Mouse (Mus musculus): ENCODE data around the gene Blzf1. TPM values are rescaled to one million over a fixed set of nuclear protein-coding genes. Genes with fewer than 3 reads are reported as not detected.

The Blzf1 gene
- polyA plus RNA-seq, 1 experiment = 11.4 TPM

- H3ac ChIP-seq (ENCODE audit: control insufficient read depth, insufficient read length) = no peak overlapping the region
- H3K4me2 ChIP-seq (ENCODE audit: low read depth) = no peak overlapping the region
- no peak for TF ChIP-seq E2F4 (IDR thresholded peaks at IDR 0.05; ENCODE audit: insufficient read depth)
- no peak for TF ChIP-seq SRF (IDR thresholded peaks at IDR 0.05; ENCODE audit: control insufficient read depth, insufficient read length, low read depth)
- no peak for TF ChIP-seq TCF3 (IDR thresholded peaks at IDR 0.05; ENCODE audit: insufficient read length, low read depth)
- no peak for TF ChIP-seq TCF12 (IDR thresholded peaks at IDR 0.05; ENCODE audit: insufficient read depth, poor library complexity, severe bottlenecking)
- no peak for TF ChIP-seq USF1 (IDR thresholded peaks at IDR 0.05; ENCODE audit: low read depth)
- TF ChIP-seq MYOD1 (IDR thresholded peaks at IDR 0.05; ENCODE audit: control insufficient read depth in 1 of 3, insufficient read length in 2 of 3, low read depth in 2 of 3) = no peak
- H3K36me3 ChIP-seq (ENCODE audit: control insufficient read depth, insufficient read depth) = no peaks in the 10 kb centered on the region
- H3K4me3 ChIP-seq = no peak overlapping the region
- no peaks in the 10 kb centered on the region for H3K79me2 ChIP-seq (ENCODE audit: control insufficient read depth, insufficient read depth)
- H3K27me3 ChIP-seq (ENCODE audit: control insufficient read depth, insufficient read depth, insufficient read length) = no peaks in the 10 kb centered on the region
Measured at GRCm38 (mm10) chr1:164327764-164328163, 20.5 kb upstream of the Blzf1 start.

DNA sequence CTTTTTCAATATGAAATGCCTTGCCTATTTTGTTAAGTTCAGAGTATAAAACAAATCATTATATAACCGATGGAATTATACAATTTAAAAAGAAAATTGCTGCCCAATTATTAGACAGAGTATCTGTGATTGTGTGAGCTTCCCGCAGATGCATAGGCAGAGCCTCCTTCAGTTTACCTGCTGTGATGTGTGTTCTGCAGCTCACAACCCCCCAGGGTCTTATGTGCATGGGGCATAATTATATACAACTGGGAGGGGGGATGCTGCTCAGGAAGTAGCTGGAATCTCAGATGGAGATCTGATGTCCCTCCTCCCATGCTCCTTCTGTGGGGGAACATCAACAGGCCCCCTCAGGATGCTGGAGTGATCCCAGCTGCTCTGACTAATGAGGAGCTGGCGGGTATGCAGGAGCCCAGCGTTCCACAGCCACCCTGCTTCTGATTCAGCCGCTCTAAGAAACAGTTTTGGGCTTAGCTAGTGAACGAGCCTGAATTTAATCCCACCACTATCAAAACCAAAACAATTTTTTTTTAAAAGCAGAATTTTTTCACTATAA lies 19.4 kb upstream of the Blzf1 start:
- TF ChIP-seq REST (IDR thresholded peaks at IDR 0.05; ENCODE audit: insufficient read depth, insufficient read length) = no peak
- TF ChIP-seq MAX (IDR thresholded peaks at IDR 0.05; ENCODE audit: low read depth) = no peak
- TF ChIP-seq MYOD1 (IDR thresholded peaks at IDR 0.05; ENCODE audit: control insufficient read depth in 1 of 3, insufficient read length in 2 of 3, low read depth in 2 of 3) = no peak
- TF ChIP-seq TCF3 (IDR thresholded peaks at IDR 0.05; ENCODE audit: insufficient read length, low read depth) = no peak
- no peak for TF ChIP-seq POLR2AphosphoS2 (IDR thresholded peaks at IDR 0.05; ENCODE audit: insufficient read length, low read depth)
- TF ChIP-seq POLR2A (IDR thresholded peaks at IDR 0.05; ENCODE audit: insufficient read length, low read depth) = no peak
- TF ChIP-seq SRF (IDR thresholded peaks at IDR 0.05; ENCODE audit: control insufficient read depth, insufficient read length, low read depth) = no peak
- TF ChIP-seq CEBPB (IDR thresholded peaks at IDR 0.05; ENCODE audit: insufficient read depth, poor library complexity, severe bottlenecking) = no peak
- no peak for TF ChIP-seq E2F4 (IDR thresholded peaks at IDR 0.05; ENCODE audit: insufficient read depth)
- TF ChIP-seq USF1 (IDR thresholded peaks at IDR 0.05; ENCODE audit: low read depth) = no peak
- no peak for TF ChIP-seq MYOG (IDR thresholded peaks at IDR 0.05; ENCODE audit: control insufficient read depth in 1 of 3, insufficient read depth in 1 of 3, insufficient read length in 2 of 3, low read depth in 2 of 3)
- H3K4me2 ChIP-seq (ENCODE audit: low read depth) = no peak overlapping the region
- H3K79me2 ChIP-seq (ENCODE audit: control insufficient read depth, insufficient read depth) = no peaks in the 10 kb centered on the region
- H3K27me3 ChIP-seq (ENCODE audit: control insufficient read depth, insufficient read depth, insufficient read length) = no peaks in the 10 kb centered on the region
- H3K4me3 ChIP-seq = no peak overlapping the region
- H3K36me3 ChIP-seq (ENCODE audit: control insufficient read depth, insufficient read depth) = no peaks in the 10 kb centered on the region
- no peak overlapping the region for H3ac ChIP-seq (ENCODE audit: control insufficient read depth, insufficient read length)

DNA sequence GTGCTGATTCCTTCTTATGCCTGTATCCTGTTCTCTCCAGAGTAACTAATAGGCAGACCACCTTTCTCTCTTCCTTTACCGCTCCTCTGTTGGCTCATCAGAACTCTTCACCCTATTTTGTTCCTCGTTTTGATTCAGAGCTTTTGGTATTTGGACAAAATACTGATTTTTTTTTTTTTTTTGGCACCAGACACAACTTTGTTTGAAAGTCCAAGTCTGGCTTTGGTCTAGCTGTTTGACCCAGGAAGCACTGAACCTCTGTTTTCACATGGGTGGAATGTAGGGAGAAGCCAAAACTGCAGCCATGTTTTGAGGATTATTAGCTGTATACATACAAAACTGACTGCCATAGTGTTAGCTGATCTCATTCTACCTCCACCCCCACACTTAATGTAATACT lies 17.6 kb upstream of the Blzf1 start:
- H3K36me3 ChIP-seq (ENCODE audit: control insufficient read depth, insufficient read depth) = no peaks in the 10 kb centered on the region
- H3K4me3 ChIP-seq = no peak overlapping the region
- no peak overlapping the region for H3K4me2 ChIP-seq (ENCODE audit: low read depth)
- no peaks in the 10 kb centered on the region for H3K79me2 ChIP-seq (ENCODE audit: control insufficient read depth, insufficient read depth)
- H3K27me3 ChIP-seq (ENCODE audit: control insufficient read depth, insufficient read depth, insufficient read length) = no peaks in the 10 kb centered on the region
- TF ChIP-seq MYOD1 (IDR thresholded peaks at IDR 0.05; ENCODE audit: control insufficient read depth in 1 of 3, insufficient read length in 2 of 3, low read depth in 2 of 3) (no peak), MAX (IDR thresholded peaks at IDR 0.05; ENCODE audit: low read depth) (no peak), TCF3 (IDR thresholded peaks at IDR 0.05; ENCODE audit: insufficient read length, low read depth) (no peak), USF1 (IDR thresholded peaks at IDR 0.05; ENCODE audit: low read depth) (no peak), MYOG (IDR thresholded peaks at IDR 0.05; ENCODE audit: control insufficient read depth in 1 of 3, insufficient read depth in 1 of 3, insufficient read length in 2 of 3, low read depth in 2 of 3) (no peak), TCF12 (IDR thresholded peaks at IDR 0.05; ENCODE audit: insufficient read depth, poor library complexity, severe bottlenecking) (no peak), POLR2AphosphoS2 (IDR thresholded peaks at IDR 0.05; ENCODE audit: insufficient read length, low read depth) (no peak), E2F4 (IDR thresholded peaks at IDR 0.05; ENCODE audit: insufficient read depth) (no peak), SRF (IDR thresholded peaks at IDR 0.05; ENCODE audit: control insufficient read depth, insufficient read length, low read depth) (no peak), POLR2A (IDR thresholded peaks at IDR 0.05; ENCODE audit: insufficient read length, low read depth) (no peak), REST (IDR thresholded peaks at IDR 0.05; ENCODE audit: insufficient read depth, insufficient read length) (no peak), CEBPB (IDR thresholded peaks at IDR 0.05; ENCODE audit: insufficient read depth, poor library complexity, severe bottlenecking) (no peak)
- no peak overlapping the region for H3ac ChIP-seq (ENCODE audit: control insufficient read depth, insufficient read length)

DNA sequence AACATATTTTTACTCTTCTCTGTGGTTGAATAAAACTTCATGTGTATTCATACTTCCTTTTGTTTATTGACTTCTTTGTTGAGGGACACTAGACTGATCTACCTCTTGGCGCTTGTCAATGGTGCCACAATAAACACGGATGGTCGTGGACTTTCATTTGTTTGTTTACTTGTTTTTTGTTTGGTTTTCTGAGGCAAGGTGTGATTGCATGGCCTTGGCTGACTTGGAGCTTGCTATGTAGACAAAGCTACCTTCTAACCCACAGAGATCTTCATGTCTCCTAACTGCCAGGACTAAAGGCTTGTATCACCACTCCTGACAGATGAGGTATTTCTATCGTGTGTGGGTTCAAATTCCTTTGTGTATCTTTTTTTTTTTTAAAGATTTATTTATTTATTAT lies 16.9 kb upstream of the Blzf1 start:
- no peaks in the 10 kb centered on the region for H3K36me3 ChIP-seq (ENCODE audit: control insufficient read depth, insufficient read depth)
- H3ac ChIP-seq (ENCODE audit: control insufficient read depth, insufficient read length) = no peak overlapping the region
- no peak overlapping the region for H3K4me2 ChIP-seq (ENCODE audit: low read depth)
- H3K27me3 ChIP-seq (ENCODE audit: control insufficient read depth, insufficient read depth, insufficient read length) = no peaks in the 10 kb centered on the region
- no peak for TF ChIP-seq POLR2AphosphoS2 (IDR thresholded peaks at IDR 0.05; ENCODE audit: insufficient read length, low read depth)
- no peak for TF ChIP-seq MAX (IDR thresholded peaks at IDR 0.05; ENCODE audit: low read depth)
- no peak for TF ChIP-seq MYOG (IDR thresholded peaks at IDR 0.05; ENCODE audit: control insufficient read depth in 1 of 3, insufficient read depth in 1 of 3, insufficient read length in 2 of 3, low read depth in 2 of 3)
- no peak for TF ChIP-seq E2F4 (IDR thresholded peaks at IDR 0.05; ENCODE audit: insufficient read depth)
- no peak for TF ChIP-seq USF1 (IDR thresholded peaks at IDR 0.05; ENCODE audit: low read depth)
- no peak for TF ChIP-seq TCF3 (IDR thresholded peaks at IDR 0.05; ENCODE audit: insufficient read length, low read depth)
- TF ChIP-seq CEBPB (IDR thresholded peaks at IDR 0.05; ENCODE audit: insufficient read depth, poor library complexity, severe bottlenecking) = no peak
- no peak for TF ChIP-seq TCF12 (IDR thresholded peaks at IDR 0.05; ENCODE audit: insufficient read depth, poor library complexity, severe bottlenecking)
- no peak for TF ChIP-seq POLR2A (IDR thresholded peaks at IDR 0.05; ENCODE audit: insufficient read length, low read depth)
- TF ChIP-seq SRF (IDR thresholded peaks at IDR 0.05; ENCODE audit: control insufficient read depth, insufficient read length, low read depth) = no peak
- TF ChIP-seq MYOD1 (IDR thresholded peaks at IDR 0.05; ENCODE audit: control insufficient read depth in 1 of 3, insufficient read length in 2 of 3, low read depth in 2 of 3) = no peak
- TF ChIP-seq REST (IDR thresholded peaks at IDR 0.05; ENCODE audit: insufficient read depth, insufficient read length) = no peak
- no peaks in the 10 kb centered on the region for H3K79me2 ChIP-seq (ENCODE audit: control insufficient read depth, insufficient read depth)
- no peak overlapping the region for H3K4me3 ChIP-seq
